Mouse (Mus musculus): ENCODE data around the gene 0610009B22Rik. TPM values are rescaled to one million over a fixed set of nuclear protein-coding genes. Genes with fewer than 3 reads are reported as not detected.
"Not testable (repeated sequence)": the region's sequence is repeated elsewhere in the genome, so short reads cannot be mapped to it uniquely, and the experiment has no call there.

Gene 0610009B22Rik
- total RNA-seq (2014; fragmentation: Nextera tagmentation) (22.4 and 33.5 TPM in 2 replicates), total RNA-seq (2017) (14.7 and 17.5 TPM in 2 replicates)

DNA sequence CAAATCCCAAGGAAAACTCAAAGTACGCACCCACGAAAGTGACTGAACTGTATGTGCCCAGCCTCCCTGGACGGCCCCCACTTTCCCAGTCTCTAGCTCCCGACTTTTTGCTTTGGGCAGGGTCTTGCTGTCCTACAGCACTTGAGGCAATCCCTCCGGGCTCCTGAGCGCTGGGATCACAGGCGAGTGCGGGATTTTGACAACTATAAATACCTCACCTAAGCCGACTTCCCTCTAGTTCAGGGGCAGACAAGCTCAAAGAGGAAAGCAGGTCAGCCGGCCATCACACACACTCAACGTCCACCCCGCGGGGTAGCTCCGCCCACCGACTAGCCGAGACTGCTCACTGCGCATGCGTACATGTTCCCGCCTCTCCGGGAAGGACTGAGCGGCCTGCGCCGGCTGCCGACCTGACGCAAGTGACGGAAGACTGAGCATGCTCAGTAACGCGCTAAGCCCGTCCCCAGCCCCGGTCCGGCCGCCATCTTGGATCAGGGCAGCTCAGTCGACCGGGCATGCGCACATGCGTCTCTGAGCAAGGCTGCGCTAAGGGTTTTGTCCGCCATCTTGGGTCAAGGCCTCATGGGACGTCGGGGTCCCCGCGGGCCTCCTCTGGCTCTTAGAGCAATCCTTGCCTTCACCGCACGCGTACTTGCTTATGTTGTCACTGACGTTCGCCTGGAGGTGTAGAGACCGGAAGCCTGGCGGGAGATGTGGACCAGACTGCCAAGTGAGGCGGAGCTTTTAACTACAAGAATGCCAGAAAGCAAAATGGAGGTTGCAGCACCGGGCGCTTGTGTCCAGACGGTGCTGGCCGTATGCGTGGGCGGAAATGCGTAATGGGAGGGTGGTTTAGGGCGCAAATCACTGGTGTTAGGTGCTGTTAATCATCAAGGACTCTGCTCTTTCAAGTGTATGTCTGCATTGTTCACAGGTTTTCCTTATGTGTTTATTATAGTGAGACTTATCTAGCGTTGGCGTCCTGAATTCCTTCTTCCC is at the start of gene 0610009B22Rik:
Gene 0610009B22Rik (minus strand): TSS at position 545 of the 999 bp plus-strand sequence.
- ATAC-seq (replicated peaks; ENCODE audit: poor library complexity, severe bottlenecking) = peak; percentile 95

GRCm38 (mm10) chr11:51734218-51734617 is 45.5 kb upstream of the 0610009B22Rik start:
- ATAC-seq (replicated peaks; ENCODE audit: poor library complexity, severe bottlenecking) = not testable (repeated sequence)

DNA sequence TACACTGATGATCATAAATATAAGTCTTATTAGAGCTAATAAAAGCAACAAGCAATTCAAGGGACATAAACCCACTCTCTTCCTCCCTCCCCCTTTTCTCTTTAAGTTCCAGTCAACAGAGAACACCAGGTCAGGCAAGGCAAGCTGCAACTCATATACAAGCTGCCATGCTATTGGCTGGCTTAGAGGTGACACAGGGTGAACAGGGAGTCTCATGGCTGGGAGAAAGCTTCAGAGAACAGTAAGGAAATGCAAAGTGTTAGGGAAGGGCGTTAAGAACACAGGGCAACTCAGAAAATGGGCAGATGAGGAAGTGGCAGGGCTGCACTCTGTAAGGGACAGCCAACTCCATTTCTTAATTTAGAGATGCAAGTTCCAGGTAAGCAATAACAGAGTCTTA is 44.2 kb upstream of the 0610009B22Rik start:
- ATAC-seq (replicated peaks; ENCODE audit: poor library complexity, severe bottlenecking) = no peak

DNA sequence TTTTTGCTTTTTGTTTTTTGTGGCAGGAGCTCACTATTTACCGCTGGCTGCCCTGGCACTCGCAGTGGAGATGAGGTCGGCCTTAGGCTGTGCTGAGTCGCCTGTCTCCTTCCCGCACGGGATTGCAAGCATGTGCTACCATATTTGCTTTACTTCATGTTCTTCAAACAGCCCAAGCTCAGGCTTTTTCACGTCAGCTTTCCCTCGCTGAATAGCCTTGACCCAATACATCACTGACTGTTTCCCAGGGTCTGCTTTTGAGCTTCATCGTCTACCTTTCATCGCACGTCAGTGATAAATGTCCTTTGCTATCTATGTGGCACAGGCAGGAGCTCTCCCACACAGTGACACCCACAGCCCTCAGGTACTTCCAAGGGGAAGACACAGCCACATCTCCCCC is 32.4 kb upstream of the 0610009B22Rik start:
- ATAC-seq (replicated peaks; ENCODE audit: poor library complexity, severe bottlenecking) = no peak

DNA sequence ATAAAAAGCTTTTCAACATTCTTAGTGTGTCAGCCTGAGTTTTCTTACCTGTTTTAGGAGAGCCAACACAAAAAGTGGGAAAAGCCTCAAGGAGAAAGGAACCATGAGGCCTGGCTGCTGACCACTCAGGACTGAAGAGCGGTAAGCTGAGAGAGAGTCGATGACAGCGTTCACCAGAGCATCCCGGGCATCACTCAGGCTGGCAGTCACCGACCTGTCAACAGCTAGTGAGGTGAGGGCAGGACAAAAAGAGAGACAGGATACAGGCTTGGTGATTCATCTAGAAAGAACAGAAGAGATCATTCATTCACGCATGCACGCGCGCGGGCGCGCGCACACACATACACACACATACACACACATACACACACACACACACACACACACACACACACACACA is 18.4 kb upstream of the 0610009B22Rik start:
- no peak for ATAC-seq (replicated peaks; ENCODE audit: poor library complexity, severe bottlenecking)

DNA sequence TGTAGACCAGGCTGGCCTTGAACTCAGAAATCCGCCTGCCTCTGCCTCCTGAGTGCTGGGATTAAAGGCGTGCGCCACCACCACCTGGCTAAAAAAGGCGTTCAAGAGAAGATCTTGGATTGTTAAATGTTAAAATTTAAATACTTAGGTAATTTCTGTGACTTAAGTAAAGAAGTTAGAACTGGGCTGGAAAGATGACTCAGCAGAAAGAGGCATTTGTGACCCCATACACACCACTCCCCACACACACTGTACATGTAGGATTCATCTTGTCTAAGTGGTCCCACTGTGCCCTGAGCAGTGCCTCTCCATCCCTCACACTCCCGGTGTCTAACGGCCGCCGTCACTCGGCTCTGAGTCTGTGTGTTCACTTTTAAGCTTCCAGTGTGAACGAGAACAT is 17.8 kb upstream of the 0610009B22Rik start:
- ATAC-seq (replicated peaks; ENCODE audit: poor library complexity, severe bottlenecking) = no peak

DNA sequence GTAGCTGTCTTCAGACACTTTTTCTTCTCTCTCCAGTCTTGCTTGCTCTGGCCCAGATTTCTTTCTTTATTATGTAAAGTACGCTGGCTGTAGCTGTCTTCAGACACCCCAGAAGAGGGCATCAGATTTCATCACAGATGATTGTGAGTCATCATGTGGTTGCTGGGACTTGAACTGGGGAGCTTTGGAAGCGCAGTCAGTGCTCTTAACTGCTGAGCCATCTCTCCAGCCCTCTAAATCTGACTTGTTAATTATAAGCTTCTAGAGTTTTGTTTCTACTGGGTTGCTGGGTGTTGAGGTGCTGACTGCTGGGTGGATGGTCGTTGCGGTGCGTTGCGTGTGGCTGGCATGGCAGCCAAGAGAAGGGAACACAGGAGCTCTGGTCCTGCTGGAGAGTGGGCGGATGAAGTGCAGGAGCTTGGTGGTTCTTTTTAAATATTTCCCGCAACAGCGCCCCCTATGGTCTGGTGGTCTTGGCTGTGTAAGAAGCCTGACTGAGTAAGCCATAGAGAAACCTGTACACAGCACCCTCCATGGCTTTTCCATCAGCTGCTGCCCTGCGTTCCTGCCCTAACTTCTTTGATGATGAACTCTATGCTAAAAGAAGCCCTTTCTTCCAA is 14.8 kb upstream of the 0610009B22Rik start:
- ATAC-seq (replicated peaks; ENCODE audit: poor library complexity, severe bottlenecking) = no peak

GRCm38 (mm10) chr11:51702831-51703230 is 14.2 kb upstream of the 0610009B22Rik start:
- ATAC-seq (replicated peaks; ENCODE audit: poor library complexity, severe bottlenecking) = no peak

DNA sequence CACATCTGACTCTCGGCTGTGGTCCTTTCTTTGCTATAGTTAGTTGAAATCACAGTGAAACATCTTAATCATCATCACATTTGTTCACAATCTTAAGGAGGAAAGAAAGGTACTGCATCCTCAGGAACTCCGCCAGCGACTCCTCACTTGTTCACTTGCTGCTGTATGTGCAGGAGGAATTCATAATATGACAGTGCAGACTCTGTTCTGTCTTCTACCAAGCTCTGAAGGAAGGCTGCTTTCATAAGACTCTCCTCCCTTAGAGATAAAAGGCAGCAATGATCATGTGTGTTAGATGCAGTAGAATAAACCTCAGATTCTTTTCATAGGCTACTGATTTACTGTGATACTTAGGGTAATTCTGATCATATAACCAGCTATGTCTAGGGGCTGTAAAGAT is 6.3 kb upstream of the 0610009B22Rik start:
- ATAC-seq (replicated peaks; ENCODE audit: poor library complexity, severe bottlenecking) = no peak

GRCm38 (mm10) chr11:51690597-51690996 is 1.9 kb upstream of the 0610009B22Rik start:
- ATAC-seq (replicated peaks; ENCODE audit: poor library complexity, severe bottlenecking) = not testable (repeated sequence)

- ATAC-seq (replicated peaks; ENCODE audit: poor library complexity, severe bottlenecking) = no peak
Measured at GRCm38 (mm10) chr11:51689343-51689742, 669 bp upstream of the 0610009B22Rik start.

GRCm38 (mm10) chr11:51681976-51682374 is 6.7 kb downstream of the 0610009B22Rik start:
- ATAC-seq (replicated peaks; ENCODE audit: poor library complexity, severe bottlenecking) = no peak

DNA sequence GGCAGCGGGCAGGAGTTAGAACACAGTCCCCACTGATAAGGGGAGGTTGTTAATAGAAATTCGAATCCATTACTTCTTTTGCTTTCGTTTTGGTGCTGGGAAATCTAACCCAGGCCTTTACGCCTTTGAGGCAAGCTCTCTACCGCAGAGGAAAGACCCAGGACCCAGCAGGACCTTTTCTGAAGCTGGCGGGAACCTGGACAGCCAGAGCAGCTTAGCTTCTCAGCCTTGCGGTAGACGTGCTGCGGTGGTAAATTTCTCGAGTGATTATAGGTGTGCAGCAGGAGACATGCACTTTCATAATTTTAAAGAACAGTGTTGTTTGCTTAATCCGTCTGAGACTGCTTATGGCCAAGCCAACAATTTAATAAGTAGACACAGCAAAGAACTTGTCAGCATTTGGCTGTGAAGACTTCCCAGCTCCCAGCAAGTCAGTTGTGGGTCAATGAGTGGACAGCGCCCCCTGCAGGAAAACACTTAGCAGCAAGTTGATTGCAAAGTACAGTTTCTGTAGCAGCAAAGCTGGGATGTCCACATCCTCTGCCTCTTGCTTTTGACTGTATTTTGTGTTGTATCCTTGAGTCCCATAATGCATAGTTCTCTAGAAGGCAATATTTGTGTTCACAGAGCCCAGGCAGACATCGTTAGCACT is 7.2 kb downstream of the 0610009B22Rik start:
- ATAC-seq (replicated peaks; ENCODE audit: poor library complexity, severe bottlenecking) = peak; percentile 75

DNA sequence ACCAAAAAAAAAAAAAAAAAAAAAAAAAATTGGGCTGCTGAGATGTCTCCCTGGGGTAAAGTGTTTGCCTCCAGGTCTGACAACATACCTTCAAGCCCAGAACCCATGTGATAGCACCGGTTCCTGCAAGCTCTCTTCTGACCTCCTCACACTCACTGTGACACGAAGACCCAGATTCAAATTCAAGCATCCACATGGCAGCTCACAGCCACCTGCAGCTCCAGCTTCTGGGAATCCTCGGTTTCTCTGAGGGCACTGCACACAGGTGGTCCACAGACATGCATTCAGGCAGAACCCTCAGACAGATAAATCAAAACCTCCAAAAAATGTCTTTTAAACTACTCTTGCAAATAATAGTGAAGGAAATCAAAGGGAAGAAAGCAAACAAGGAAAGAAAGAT is 9.2 kb downstream of the 0610009B22Rik start:
- no peak for ATAC-seq (replicated peaks; ENCODE audit: poor library complexity, severe bottlenecking)

DNA sequence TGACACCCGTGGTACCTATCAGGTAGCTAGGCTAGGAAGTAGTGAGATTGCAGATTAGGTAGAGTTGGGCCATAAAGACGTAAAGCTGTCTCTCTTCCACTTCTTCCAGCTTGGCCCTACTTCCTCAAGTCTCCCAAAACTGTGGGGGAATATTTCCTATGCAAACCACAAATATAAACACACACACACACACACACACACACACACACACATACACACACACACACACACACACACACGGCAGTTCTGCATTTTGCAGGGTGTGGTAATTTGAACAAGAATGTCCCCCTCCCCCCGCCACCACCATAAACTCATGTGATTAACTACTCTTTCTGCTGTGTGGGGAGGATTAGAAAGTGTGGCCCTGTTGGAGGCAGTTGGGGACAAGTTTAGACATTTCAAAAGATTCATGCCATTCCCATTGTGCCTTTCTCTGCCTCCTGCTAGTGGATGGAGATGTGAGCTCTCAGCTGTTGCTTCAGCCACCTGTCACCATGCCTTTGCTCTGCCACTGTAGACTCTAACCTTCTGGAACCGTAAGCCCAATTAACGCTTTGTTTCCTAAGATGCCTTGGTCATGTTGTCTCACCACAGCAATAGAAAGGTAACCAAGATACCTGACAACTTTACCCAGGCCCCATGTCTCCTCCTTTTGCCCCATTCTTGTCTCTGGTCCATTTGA is 10.8 kb downstream of the 0610009B22Rik start:
- peak; percentile 82 for ATAC-seq (replicated peaks; ENCODE audit: poor library complexity, severe bottlenecking)

DNA sequence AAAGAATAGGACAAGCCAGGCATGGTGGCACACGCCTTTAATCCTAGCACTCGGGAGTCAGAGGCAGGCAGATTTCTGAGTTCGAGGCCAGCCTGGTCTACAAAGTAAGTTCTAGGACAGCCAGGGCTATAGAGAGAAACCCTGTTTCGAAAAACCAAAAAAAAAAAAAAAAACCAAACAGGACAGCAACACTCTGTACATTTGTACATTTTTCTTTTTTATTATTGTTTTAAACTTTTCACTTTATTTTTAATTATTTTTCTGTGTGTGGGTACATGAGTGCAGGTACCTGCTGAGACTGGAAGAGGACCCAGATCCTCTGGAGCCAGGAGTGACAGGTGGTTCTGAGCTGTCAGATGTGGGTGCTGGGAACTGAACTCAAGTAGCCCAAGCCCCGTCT is 13.3 kb downstream of the 0610009B22Rik start:
- no peak for ATAC-seq (replicated peaks; ENCODE audit: poor library complexity, severe bottlenecking)

- ATAC-seq (replicated peaks; ENCODE audit: poor library complexity, severe bottlenecking) = no peak
Measured at GRCm38 (mm10) chr11:51673291-51673690, 15.4 kb downstream of the 0610009B22Rik start.

- no peak for ATAC-seq (replicated peaks; ENCODE audit: poor library complexity, severe bottlenecking)
Measured at GRCm38 (mm10) chr11:51671376-51671775, 17.3 kb downstream of the 0610009B22Rik start.

- no peak for ATAC-seq (replicated peaks; ENCODE audit: poor library complexity, severe bottlenecking)
Measured at GRCm38 (mm10) chr11:51670846-51671245, 17.8 kb downstream of the 0610009B22Rik start.

- ATAC-seq (replicated peaks; ENCODE audit: poor library complexity, severe bottlenecking) = 0 out of 2 replicates have a peak, but pooled peaks have one; percentile 37
Measured at GRCm38 (mm10) chr11:51664747-51665146, 23.9 kb downstream of the 0610009B22Rik start.
